Mouse (Mus musculus) bone marrow macrophage, adult 2 months (primary cell): ENCODE measurements around the gene Cdc42se2.

Experiments used
- CTCF ChIP-seq: IDR thresholded peaks from 2 replicates; pipeline ENCODE4 v1.5.1; 2012; ENCODE audit warnings: low read depth, mild to moderate bottlenecking, low read length, moderate library complexity
- POLR2A ChIP-seq: IDR thresholded peaks from 2 replicates; pipeline ENCODE4 v1.6.1; 2012; ENCODE audit warnings: mild to moderate bottlenecking, low read depth, low read length, borderline replicate concordance

DNA sequence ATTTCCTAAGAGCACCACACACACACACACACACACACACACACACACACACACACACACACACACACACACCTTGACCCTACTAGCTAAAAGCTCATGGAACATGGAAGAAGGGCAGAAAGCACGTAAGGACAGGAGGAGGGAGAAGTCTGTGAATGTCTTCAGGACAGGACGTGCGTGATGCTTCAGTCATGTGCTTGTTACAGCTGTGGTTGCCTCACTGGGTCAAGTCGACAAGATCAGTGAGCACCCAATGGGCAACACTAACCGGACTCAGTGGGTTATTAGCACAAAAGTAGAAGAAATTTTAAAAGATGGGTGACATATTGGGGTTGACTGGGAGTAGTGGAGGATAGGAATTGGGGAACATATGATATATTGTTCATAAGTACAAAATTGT lies 17.6 kb downstream of the Cdc42se2 start:
- TF ChIP-seq POLR2A (no peak), CTCF (no peak)
